Mouse (Mus musculus) frontal cortex, postnatal 14 days (tissue): ENCODE data around the gene Lgals7.
A peak's percentile ranks its signal among the peaks of the same experiment; 100 is the strongest.

Source experiments
- DNase-seq, 2 experiments: peaks; one replicate each; pipeline ENCODE4 v3.0.0; 2022; ENCODE audit warnings: low spot score in 2 of 2

Gene Lgals7

GRCm38 (mm10) chr7:28830981-28831380 lies 32.7 kb upstream of the Lgals7 start:
- DNase-seq: no peak

GRCm38 (mm10) chr7:28831411-28832125 lies 32.1 kb upstream of the Lgals7 start:
- no peak for DNase-seq

- DNase-seq: no peak
These were observed 31.5 kb upstream of the Lgals7 start for GRCm38 (mm10) chr7:28832137-28832536.

- no peak for DNase-seq
These were observed 29.8 kb upstream of the Lgals7 start, which contains the start of gene Lgals4 for GRCm38 (mm10) chr7:28833723-28834347. Gene Lgals4 (plus strand): TSS chr7:28833854.

GRCm38 (mm10) chr7:28836936-28837335 lies 26.7 kb upstream of the Lgals7 start:
- no peak for DNase-seq

DNA sequence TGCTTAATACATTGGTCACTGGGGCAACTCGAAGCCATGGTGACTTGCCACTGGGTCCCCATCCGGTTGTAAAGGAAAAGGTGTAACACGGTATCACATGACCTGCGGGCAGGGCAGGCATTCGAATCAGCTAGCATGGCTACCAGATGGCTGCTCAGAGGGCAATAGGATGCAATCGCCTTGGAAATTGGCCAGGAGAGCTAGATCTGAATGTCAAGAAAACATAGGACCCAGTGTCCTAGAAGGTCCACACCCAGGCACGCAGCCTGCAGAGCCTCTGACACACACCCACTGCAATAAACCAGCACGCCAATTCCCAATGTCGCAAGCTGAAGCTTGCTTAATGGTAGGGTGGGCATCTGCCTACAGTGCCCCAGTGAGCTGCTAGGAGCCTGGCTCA lies 25.3 kb upstream of the Lgals7 start:
- no peak for DNase-seq

GRCm38 (mm10) chr7:28847273-28847672 lies 16.4 kb upstream of the Lgals7 start:
- no peak for DNase-seq

DNA sequence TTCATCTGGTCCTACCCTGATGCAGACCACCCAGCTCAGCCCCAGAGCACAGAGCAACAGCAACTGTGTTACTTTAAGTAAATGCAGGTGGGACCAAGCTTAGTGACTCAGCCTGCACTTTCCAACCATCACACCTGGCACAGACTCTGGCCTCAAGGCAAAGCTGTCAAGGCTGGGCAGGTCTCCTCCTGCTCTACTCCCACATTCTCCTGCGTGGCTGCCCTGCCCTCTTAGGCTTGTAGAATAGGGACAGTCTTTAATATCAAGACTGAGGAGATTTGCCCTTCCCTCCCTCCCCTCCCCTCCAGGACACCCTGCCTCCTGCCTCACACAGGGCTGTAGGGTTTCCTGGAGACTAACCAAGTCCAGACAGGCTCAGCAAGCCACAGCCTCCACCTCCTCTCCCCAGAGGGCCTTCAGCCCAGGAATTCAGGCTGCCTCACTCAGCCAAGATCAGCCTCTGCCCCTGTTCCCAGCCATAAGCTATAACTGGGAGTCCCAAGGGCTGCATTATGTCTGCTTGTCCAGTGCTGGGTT lies 13.9 kb upstream of the Lgals7 start:
- no peak for DNase-seq

DNA sequence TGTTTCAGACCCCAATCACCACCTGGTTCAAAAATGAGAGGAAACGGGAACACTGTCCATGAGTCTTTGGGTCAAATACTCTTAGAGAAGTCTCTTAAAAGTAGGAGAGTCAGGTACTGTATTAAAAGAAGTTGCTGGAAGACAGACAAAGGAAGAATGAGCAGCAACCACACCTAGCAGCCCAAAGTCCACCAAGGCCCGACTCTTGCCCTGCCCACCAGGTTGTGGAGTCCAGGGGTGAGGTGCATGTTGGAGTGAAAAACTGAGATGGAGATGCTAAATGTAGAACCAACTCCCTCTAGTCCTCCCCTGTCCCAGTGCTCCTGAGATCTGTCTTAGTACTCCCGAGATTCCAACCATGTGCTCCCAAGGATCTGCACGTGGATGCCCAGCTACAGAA lies 13.0 kb upstream of the Lgals7 start:
- DNase-seq: no peak

- no peak for DNase-seq
These were observed 3.7 kb upstream of the Lgals7 start for GRCm38 (mm10) chr7:28859953-28860352.

- no peak for DNase-seq
These were observed 2.8 kb upstream of the Lgals7 start for GRCm38 (mm10) chr7:28860898-28861297.

DNA sequence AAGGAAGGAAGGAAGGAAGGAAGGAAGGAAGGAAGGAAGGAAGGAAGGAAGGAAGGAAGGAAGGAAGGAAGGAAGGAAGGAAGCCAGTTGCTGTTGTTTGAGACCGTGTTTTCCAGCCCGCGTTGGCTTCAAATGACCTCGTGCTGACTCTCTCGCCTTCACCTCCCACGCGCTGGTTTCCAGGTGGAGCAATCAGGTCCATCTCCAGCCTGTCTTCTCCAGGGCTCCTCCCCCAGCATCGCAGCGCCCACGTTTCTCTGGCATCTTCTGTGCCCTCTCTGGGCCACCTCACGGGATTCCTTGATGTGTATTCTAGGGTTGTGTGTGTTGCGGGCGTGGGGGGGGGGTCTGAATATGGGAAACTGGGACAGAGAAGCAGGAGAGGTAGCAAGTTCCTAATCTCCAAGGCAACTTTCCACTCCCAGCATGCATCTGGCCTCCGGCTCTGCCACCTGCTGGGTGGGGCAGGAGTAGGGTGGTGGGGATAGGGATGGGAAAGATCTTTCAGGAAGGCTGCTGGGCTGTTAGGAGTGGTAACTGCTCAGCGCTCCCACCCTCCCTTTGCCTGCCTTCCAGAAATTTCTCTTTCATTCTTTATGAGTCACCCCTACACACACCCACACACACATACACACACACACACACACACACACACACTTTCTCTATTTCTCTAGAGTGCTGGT lies 695 bp upstream of the Lgals7 start:
- DNase-seq: peak; percentile 40 to 73

GRCm38 (mm10) chr7:28864288-28864750 lies 666 bp downstream of the Lgals7 start:
- no peak for DNase-seq

GRCm38 (mm10) chr7:28865481-28866300 lies 2.0 kb downstream of the Lgals7 start:
- DNase-seq: peak; percentile 74 to 75

DNA sequence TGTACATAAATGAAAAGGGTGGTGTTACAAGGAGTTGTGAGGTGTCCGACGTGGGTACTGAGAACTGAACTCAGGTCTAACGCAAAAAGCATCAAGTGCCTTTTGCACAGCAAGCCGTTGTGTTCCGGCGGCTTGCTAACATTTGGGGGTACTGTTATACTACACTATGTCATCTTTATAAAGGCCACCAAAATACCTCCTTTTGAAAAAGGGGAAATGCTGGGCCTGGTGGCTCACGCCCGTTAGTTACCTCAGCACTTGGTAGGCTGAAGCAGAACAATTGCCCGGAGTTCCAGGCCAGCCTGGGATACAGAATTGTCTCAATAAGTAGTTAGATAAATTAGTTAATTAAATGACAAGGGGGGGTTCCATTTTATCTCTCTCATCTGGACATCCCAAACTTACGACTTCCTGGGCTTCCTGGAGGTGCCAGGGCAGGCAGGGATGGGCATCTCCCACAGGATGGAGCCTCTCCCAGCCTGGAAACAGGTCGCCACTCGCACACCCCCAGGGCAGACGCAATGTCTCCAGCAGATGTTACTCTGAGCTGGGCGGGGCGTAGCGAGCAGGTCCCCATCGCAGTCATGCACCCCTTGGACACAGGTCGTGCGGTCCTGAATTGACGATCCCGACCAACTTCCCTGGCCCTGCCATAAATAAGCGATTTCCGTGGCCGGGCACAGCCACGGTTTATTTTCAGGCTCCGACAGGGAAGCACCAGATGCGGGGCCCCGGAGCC lies 3.3 kb downstream of the Lgals7 start:
- no peak for DNase-seq

DNA sequence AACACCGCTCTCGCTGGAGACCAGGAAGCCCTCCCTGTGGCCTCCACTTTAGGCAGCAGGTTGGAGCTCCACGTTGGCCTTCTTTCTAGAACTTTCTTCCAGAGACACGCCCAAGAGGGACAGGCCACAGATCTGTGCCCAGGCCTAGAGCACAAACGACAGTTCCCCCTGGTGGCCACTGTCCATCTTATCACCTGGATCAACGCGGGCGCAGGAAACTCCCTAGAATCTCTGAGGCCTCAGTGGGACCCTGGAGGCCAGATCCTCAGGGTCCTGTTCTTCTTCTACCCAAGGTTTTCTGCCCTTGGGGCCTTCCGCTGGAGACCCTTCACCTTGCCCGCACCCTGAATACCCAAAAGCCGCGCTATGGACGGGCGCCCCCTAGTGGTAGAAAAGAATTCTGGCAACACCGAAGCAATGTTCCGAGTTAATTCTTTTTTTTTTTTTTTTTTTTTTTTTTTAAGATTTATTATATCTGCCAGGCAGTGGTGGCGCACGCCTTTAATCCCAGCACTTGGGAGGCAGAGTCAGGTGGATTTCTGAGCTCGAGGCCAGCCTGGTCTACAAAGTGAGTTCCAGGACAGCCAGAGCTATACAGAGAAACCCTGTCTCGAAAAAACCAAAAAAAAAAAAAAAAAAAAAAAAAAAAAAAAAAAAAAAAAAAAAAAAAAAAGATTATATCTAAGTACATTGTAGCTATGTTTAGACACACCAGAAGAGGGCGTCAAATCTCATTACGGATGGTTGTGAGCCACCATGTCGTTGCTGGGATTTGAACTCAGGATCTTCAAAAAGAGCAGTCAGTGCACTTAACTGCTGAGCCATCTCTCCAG lies 4.1 kb downstream of the Lgals7 start:
- peak in 1 of 2 experiments; percentile 35 for DNase-seq

DNA sequence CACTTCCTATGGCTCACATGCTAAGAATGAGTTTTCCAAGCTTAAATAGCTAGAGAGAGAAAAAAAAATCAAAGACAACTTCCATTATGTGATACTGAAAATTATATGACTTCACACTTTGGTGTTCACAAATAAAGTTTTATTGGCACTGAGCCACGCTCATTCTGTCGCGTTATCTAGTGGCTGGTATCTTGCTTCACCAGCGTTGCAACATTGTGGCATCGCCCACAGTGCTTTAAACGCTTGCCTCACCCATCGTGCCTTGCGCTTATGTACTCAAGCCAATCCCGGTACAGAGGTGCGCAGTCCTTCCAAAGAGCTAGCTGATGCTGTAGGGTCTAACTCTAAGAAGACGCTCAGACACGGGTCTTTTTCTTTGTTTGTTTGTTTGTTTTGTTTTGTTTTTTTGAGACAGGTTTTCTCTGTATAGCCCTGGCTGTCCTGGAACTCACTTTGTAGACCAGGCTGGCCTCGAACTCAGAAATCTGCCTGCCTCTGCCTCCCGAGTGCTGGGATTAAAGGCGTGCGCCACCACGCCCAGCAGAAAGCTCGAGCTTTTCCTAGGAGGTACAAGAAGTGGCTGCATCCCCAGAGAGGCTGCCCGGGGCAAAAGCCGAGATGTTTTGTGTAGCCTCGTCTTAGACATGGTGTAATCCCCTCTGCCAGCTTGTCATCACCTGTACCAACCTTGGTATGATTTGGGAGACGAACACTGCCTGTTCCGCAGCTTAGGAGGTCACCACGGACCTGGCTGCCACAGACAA lies 7.4 kb downstream of the Lgals7 start:
- DNase-seq: no peak

GRCm38 (mm10) chr7:28874565-28874964 lies 10.9 kb downstream of the Lgals7 start:
- DNase-seq: no peak

- no peak for DNase-seq
These were observed 12.4 kb downstream of the Lgals7 start for GRCm38 (mm10) chr7:28876099-28876498.
